Mouse (Mus musculus) kidney, embryonic 14.5 days (tissue): ENCODE measurements around the gene Tmbim6. TPM values are rescaled to one million over a fixed set of nuclear protein-coding genes. Genes with fewer than 3 reads are reported as not detected.

Experiments
- ATAC-seq: fragments of 200-750 bp; cut with Nextera tagmentation; 2 replicates; pipeline ENCODE4 v1.8.0; 2017; ENCODE audit warnings: moderate number of reproducible peaks, mild to moderate bottlenecking, moderate TSS enrichment, moderate library complexity; ENCODE audit not compliant: low FRiP score, low TSS enrichment
- H3K27ac ChIP-seq: fragments of 300-500 bp; sonication (generic); 2 replicates; pipeline ENCODE4 v1.5.1; 2014; ENCODE audit warnings: low read depth, mild to moderate bottlenecking, low read length, moderate library complexity, mixed read lengths
- H3K27me3 ChIP-seq: fragments of 300-500 bp; sonication (generic); 2 replicates; pipeline ENCODE4 v1.6.1; 2014; ENCODE audit warnings: mild to moderate bottlenecking, low read length; ENCODE audit not compliant: control insufficient read depth, insufficient read depth
- H3K36me3 ChIP-seq: fragments of 300-500 bp; sonication (generic); 2 replicates; pipeline ENCODE4 v1.6.1; 2014; ENCODE audit warnings: low read length, mixed read lengths; ENCODE audit not compliant: control insufficient read depth, insufficient read depth
- H3K4me1 ChIP-seq: fragments of 300-500 bp; sonication (generic); 2 replicates; pipeline ENCODE4 v1.6.1; 2014; ENCODE audit warnings: low read length, mixed read lengths; ENCODE audit not compliant: control insufficient read depth, insufficient read depth
- H3K4me2 ChIP-seq: fragments of 300-500 bp; sonication (generic); replicated peaks from 2 replicates; pipeline ENCODE4 v1.6.1; 2014; ENCODE audit warnings: low read depth, mild to moderate bottlenecking, low read length
- H3K4me3 ChIP-seq: fragments of 300-500 bp; sonication (generic); 2 replicates; pipeline ENCODE4 v1.5.1; 2014; ENCODE audit warnings: mild to moderate bottlenecking, low read length
- H3K9ac ChIP-seq: fragments of 300-500 bp; sonication (generic); 2 replicates; pipeline ENCODE4 v1.6.1; 2014; ENCODE audit warnings: low read depth, mild to moderate bottlenecking, low read length, moderate library complexity
- H3K9me3 ChIP-seq: fragments of 300-500 bp; sonication (generic); 2 replicates; pipeline ENCODE4 v1.6.1; 2016; ENCODE audit warnings: low read length; ENCODE audit not compliant: control insufficient read depth
- WGBS: fragments of 180-500 bp; shearing (Covaris S2); extraction: QIAGEN DNeasy Blood & Tissue Kit; methylation state at CpG from one replicate; pipeline ENCODE4 v1.1.7; 2014; 5-methylcytosine and 5-hydroxymethylcytosine counted together
- polyA plus RNA-seq: library from polyadenylated mRNA; unstranded; fragments of >200 nt; fragmentation: Nextera tagmentation; extraction: Ambion mirVana; gene quantifications from 2 replicates; pipeline ENCODE4 v1.2.1, GENCODE M21; 2014

The Tmbim6 gene
- polyA plus RNA-seq, 1 experiment from 2014 or later, result 409 TPM

DNA sequence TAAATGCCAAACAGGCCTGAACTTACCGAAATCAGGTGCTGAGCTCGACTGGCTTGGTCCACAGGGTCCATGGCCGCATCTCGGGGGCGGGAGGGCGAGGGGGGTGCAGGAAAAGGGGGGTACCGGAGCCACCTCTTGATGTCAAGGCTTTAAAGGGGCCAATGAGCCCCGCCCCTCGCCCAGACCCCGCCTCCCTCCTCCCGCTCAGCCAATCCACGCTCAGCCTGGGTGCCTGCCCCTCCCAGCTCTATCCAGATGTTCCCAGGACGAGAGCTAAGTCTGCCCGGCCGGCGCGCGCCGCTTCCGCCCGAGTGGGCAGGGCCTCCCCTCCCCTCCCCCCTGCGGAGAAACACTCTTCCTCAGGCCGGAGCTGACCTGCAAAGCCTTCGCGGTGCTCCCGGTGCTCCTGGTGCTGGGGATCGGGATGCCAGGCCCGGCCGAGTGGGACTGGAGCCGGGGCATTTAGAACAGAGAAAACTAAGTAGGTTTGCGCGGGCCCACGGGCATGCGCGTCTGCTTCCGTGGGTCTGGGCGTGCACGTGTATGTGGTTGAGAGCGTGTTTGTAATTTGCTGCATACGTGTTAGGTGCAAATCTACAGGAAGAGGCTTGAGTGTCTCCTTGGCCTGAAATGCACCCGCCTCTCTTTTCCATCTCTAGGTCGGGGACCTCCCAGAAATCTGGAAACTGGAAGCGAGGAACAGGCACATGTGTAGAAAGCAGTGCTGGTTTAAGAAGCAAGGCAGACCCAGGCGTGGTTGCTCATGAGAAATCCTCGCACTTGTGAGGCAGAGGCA, 65.1 kb downstream of the Tmbim6 start, which contains the start of gene Nckap5l:
Gene Nckap5l, minus strand, starts transcription at position 143 of the 796 bp plus-strand sequence.
- Histone ChIP-seq H3K4me1 (peaks cover 19% of the 10 kb centered on the region), H3K9me3 (no peaks in the 10 kb centered on the region), H3K27ac (peak within 1 kb of the TSS; percentile 87), H3K9ac (peak within 1 kb of the TSS; percentile 76), H3K36me3 (peaks cover 6% of the 10 kb centered on the region; the same call in 1 of the 2 replicates), H3K4me2 (peak within 1 kb of the TSS; percentile 81), H3K27me3 (no peaks in the 10 kb centered on the region), H3K4me3 (peak within 1 kb of the TSS; percentile 84)
- ATAC-seq, result peak; percentile 96
- WGBS, result under 1% methylated on average over 44 of the region's 45 CpGs

Other genes with a start within 250 kb of the Tmbim6 start
- gene Kcnh3, start 168.0 kb upstream of the Tmbim6 start, polyA plus RNA-seq, result 0.46 and 1.4 TPM in 2 replicates
- gene Mcrs1, start 140.9 kb upstream of the Tmbim6 start, polyA plus RNA-seq, result 180 and 182 TPM in 2 replicates
- gene Prpf40b, start 97.8 kb upstream of the Tmbim6 start, polyA plus RNA-seq, result 39.5 and 63.9 TPM in 2 replicates
- 0.07 and 0.22 TPM in 2 replicates for gene Fam186b, start 97.0 kb upstream of the Tmbim6 start, polyA plus RNA-seq
- gene Fmnl3, start 22.4 kb upstream of the Tmbim6 start, polyA plus RNA-seq, result 15.0 and 27.9 TPM in 2 replicates
- gene Nckap5l, start 64.9 kb downstream of the Tmbim6 start, polyA plus RNA-seq, result 9.3 and 11.8 TPM in 2 replicates
- gene Bcdin3d, start 81.8 kb downstream of the Tmbim6 start, polyA plus RNA-seq, result 13.2 and 16.9 TPM in 2 replicates
- gene Faim2, start 135.3 kb downstream of the Tmbim6 start, polyA plus RNA-seq, result not detected in 2 replicates
- 3.7 and 5.4 TPM in 2 replicates for gene Aqp2, start 186.2 kb downstream of the Tmbim6 start, polyA plus RNA-seq
- 0.16 and 0.27 TPM in 2 replicates for gene Aqp5, start 197.9 kb downstream of the Tmbim6 start, polyA plus RNA-seq
- gene Aqp6, start 208.5 kb downstream of the Tmbim6 start, polyA plus RNA-seq, result not detected in 2 replicates